Mouse (Mus musculus): ENCODE results near the gene Prc1. TPM values are rescaled to one million over a fixed set of nuclear protein-coding genes. Genes with fewer than 3 reads are reported as not detected.

The Prc1 gene
- total and polyA plus RNA-seq, 2 experiments from 2014 or later, result 12.9 to 14.1 TPM

- Histone ChIP-seq H3K4me2 (ENCODE audit: low read depth, low read length, poor library complexity, severe bottlenecking) (peak within 1 kb of the TSS; percentile 61), H3K27me3 (ENCODE audit: insufficient read depth, low read length) (no peaks in the 10 kb centered on the region), H3K27ac (ENCODE audit: low read depth, low read length) (peak within 1 kb of the TSS; percentile 60), H3K4me3 (ENCODE audit: low read depth, low read length) (peak within 1 kb of the TSS; percentile 54), H3K4me1 (ENCODE audit: insufficient read depth, low read length) (peaks cover 13% of the 10 kb centered on the region), H3K9me3 (ENCODE audit: low read length) (no peaks in the 10 kb centered on the region), H3K9ac (replicated peaks; ENCODE audit: low read length, poor library complexity, severe bottlenecking) (peak within 1 kb of the TSS; percentile 68), H3K36me3 (ENCODE audit: insufficient read depth, low read length) (peaks cover 27% of the 10 kb centered on the region)
- peak; percentile 95 for DNase-seq (ENCODE audit: low spot score)
- 5% methylated on average over 21 of the region's 21 CpGs for WGBS
- ATAC-seq (ENCODE audit: low FRiP score), result peak; percentile 91
- TF ChIP-seq CTCF (IDR thresholded peaks at IDR 0.05), result 0 out of 2 replicates have a peak, but pooled peaks have one; percentile 5
Observed at GRCm38 (mm10) chr7:80268897-80269750, 25.1 kb upstream of the Prc1 start, which contains the start of gene Vps33b. TSS of gene Vps33b (plus strand) at chr7:80269649.

GRCm38 (mm10) chr7:80269751-80270255 is 24.4 kb upstream of the Prc1 start:
- under 1% methylated on average over 23 of the region's 23 CpGs for WGBS
- peaks cover 23% of the 10 kb centered on the region for H3K36me3 ChIP-seq (ENCODE audit: insufficient read depth, low read length)
- TF ChIP-seq CTCF (IDR thresholded peaks at IDR 0.05), result no peak
- H3K9ac ChIP-seq (replicated peaks; ENCODE audit: low read length, poor library complexity, severe bottlenecking), result peak overlapping the region; percentile 68
- H3K4me2 ChIP-seq (ENCODE audit: low read depth, low read length, poor library complexity, severe bottlenecking), result peak overlapping the region; percentile 61
- DNase-seq (ENCODE audit: low spot score) (peak; percentile 52), ATAC-seq (ENCODE audit: low FRiP score) (peak; percentile 78)
- H3K27me3 ChIP-seq (ENCODE audit: insufficient read depth, low read length), result no peaks in the 10 kb centered on the region
- peaks cover 13% of the 10 kb centered on the region for H3K4me1 ChIP-seq (ENCODE audit: insufficient read depth, low read length)
- H3K4me3 ChIP-seq (ENCODE audit: low read depth, low read length), result peak overlapping the region; percentile 54
- peak overlapping the region; percentile 60 for H3K27ac ChIP-seq (ENCODE audit: low read depth, low read length)
- no peaks in the 10 kb centered on the region for H3K9me3 ChIP-seq (ENCODE audit: low read length)

DNA sequence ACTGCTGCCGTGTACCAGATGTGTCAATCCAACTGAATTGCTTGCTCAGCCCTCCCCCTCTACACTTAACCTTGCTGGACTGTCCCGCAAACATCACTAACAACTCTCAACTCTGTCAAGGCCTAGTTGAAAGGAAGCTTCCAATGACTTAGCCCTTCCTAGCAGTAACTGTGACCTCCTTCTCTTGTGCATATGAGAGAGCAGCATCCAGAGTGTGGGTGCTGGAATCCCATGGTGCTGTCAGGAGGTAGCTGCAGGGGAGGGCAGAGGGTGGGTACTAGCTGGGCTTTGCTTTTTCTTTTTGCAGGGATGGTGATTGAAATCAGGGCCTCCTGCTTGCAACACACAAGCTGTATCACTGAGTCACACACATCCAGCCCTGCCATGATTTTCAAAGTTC is 20.8 kb upstream of the Prc1 start:
- no peak for DNase-seq (ENCODE audit: low spot score)
- no peaks in the 10 kb centered on the region for H3K27me3 ChIP-seq (ENCODE audit: insufficient read depth, low read length)

DNA sequence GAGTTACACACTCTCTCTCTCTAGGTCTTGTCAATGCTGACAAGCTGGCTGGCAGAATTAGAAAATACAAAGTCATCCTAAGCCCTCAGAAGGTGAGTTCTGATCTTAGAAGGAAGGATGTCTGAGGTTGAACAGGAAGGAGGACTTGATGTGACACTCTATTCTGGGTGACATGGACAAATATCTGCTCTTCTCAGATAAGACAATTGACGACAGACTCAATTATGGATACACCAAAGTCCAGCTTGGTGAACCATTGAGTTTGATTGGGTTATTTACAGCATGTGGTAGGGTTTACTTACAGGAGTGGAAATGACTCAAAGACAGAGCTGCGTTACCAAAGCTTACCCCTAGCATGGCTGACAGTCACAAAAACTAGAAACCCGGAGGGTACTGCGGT is 17.9 kb upstream of the Prc1 start:
- 99% methylated on average over 4 of the region's 4 CpGs for WGBS
- no peak for ATAC-seq (ENCODE audit: low FRiP score)
- H3K4me2 ChIP-seq (ENCODE audit: low read depth, low read length, poor library complexity, severe bottlenecking), result no peak overlapping the region
- no peak overlapping the region for H3K27ac ChIP-seq (ENCODE audit: low read depth, low read length)
- no peaks in the 10 kb centered on the region for H3K4me1 ChIP-seq (ENCODE audit: insufficient read depth, low read length)
- no peak overlapping the region for H3K9ac ChIP-seq (replicated peaks; ENCODE audit: low read length, poor library complexity, severe bottlenecking)
- no peaks in the 10 kb centered on the region for H3K27me3 ChIP-seq (ENCODE audit: insufficient read depth, low read length)
- peaks cover 54% of the 10 kb centered on the region for H3K36me3 ChIP-seq (ENCODE audit: insufficient read depth, low read length)
- DNase-seq (ENCODE audit: low spot score), result no peak
- no peak for TF ChIP-seq CTCF (IDR thresholded peaks at IDR 0.05)
- H3K9me3 ChIP-seq (ENCODE audit: low read length), result peaks cover 5% of the 10 kb centered on the region; the same call in 1 of the 2 replicates
- no peak overlapping the region for H3K4me3 ChIP-seq (ENCODE audit: low read depth, low read length)

More for the DNA sequence above, 20.8 kb upstream of the Prc1 start:
- ATAC-seq (ENCODE audit: low FRiP score), result no peak
- WGBS, result 93% methylated on average over 2 of the region's 2 CpGs
- Histone ChIP-seq H3K4me2 (ENCODE audit: low read depth, low read length, poor library complexity, severe bottlenecking) (no peak overlapping the region), H3K9me3 (ENCODE audit: low read length) (peaks cover 5% of the 10 kb centered on the region; the same call in 1 of the 2 replicates), H3K4me1 (ENCODE audit: insufficient read depth, low read length) (peaks cover 13% of the 10 kb centered on the region), H3K4me3 (ENCODE audit: low read depth, low read length) (no peak overlapping the region), H3K36me3 (ENCODE audit: insufficient read depth, low read length) (peaks cover 42% of the 10 kb centered on the region), H3K9ac (replicated peaks; ENCODE audit: low read length, poor library complexity, severe bottlenecking) (no peak overlapping the region), H3K27ac (ENCODE audit: low read depth, low read length) (no peak overlapping the region)
- no peak for TF ChIP-seq CTCF (IDR thresholded peaks at IDR 0.05)

DNA sequence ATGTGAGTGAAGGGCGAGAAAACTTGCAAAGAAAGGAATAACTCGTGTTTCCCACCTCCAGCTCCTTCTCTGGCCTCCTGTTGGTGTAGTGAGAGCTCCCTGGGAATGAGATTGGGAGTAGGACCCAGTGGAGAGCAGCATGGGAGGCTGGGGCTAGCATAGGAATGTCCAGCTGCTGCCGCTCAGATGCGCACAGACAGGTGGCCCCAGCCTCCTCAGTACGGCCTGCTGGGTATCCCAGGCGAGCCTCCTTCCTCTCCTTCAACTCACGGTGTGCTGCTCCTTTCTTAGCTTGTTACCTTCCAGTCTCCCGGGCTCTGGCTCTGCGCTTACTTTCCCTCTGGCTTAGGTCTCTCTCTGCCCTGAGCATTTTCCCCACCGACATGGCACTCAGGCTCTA is 14.2 kb upstream of the Prc1 start:
- WGBS, result 89% methylated on average over 10 of the region's 10 CpGs
- TF ChIP-seq CTCF (IDR thresholded peaks at IDR 0.05), result no peak
- no peaks in the 10 kb centered on the region for H3K27me3 ChIP-seq (ENCODE audit: insufficient read depth, low read length)
- H3K4me1 ChIP-seq (ENCODE audit: insufficient read depth, low read length), result no peaks in the 10 kb centered on the region
- ATAC-seq (ENCODE audit: low FRiP score) (no peak), DNase-seq (ENCODE audit: low spot score) (no peak)
- peaks cover 3% of the 10 kb centered on the region; the same call in 1 of the 2 replicates for H3K9me3 ChIP-seq (ENCODE audit: low read length)
- no peak overlapping the region for H3K27ac ChIP-seq (ENCODE audit: low read depth, low read length)
- no peak overlapping the region for H3K4me2 ChIP-seq (ENCODE audit: low read depth, low read length, poor library complexity, severe bottlenecking)
- H3K9ac ChIP-seq (replicated peaks; ENCODE audit: low read length, poor library complexity, severe bottlenecking), result no peak overlapping the region
- no peak overlapping the region for H3K4me3 ChIP-seq (ENCODE audit: low read depth, low read length)
- peaks cover 66% of the 10 kb centered on the region for H3K36me3 ChIP-seq (ENCODE audit: insufficient read depth, low read length)

- DNase-seq (ENCODE audit: low spot score), result no peak
- ATAC-seq (ENCODE audit: low FRiP score), result no peak
- no peak overlapping the region for H3K4me2 ChIP-seq (ENCODE audit: low read depth, low read length, poor library complexity, severe bottlenecking)
- no peaks in the 10 kb centered on the region for H3K9me3 ChIP-seq (ENCODE audit: low read length)
- H3K4me3 ChIP-seq (ENCODE audit: low read depth, low read length), result no peak overlapping the region
- H3K27me3 ChIP-seq (ENCODE audit: insufficient read depth, low read length), result no peaks in the 10 kb centered on the region
- H3K4me1 ChIP-seq (ENCODE audit: insufficient read depth, low read length), result no peaks in the 10 kb centered on the region
- no peak overlapping the region for H3K9ac ChIP-seq (replicated peaks; ENCODE audit: low read length, poor library complexity, severe bottlenecking)
- TF ChIP-seq CTCF (IDR thresholded peaks at IDR 0.05), result peak; percentile 37
- H3K27ac ChIP-seq (ENCODE audit: low read depth, low read length), result no peak overlapping the region
- H3K36me3 ChIP-seq (ENCODE audit: insufficient read depth, low read length), result peaks cover 70% of the 10 kb centered on the region
- WGBS, result 83% methylated on average over 2 of the region's 2 CpGs
Observed at GRCm38 (mm10) chr7:80280998-80281397, 13.3 kb upstream of the Prc1 start.
